ENCODE assay signal across 19 mouse cellular contexts in genomic region chr3:122828270-122829058, GRCm38 (mm10).
DNase-seq lines count a peak whose midpoint lies in the region; ATAC-seq lines count a peak whose summit lies in the region.
"Had no signal": no experiment of that assay in that cellular context is flagged by ENCODE, and none has a peak within 500 bp of the region (broad histone marks: within the 10 kb centered on the region; RNA-seq: fewer than 3 reads in every experiment).

No protein-coding gene starts in this region.

- H3K27ac ChIP-seq in forebrain, embryonic 13.5 days, result no peak overlapping the region
- no peak overlapping the region for H3K27ac ChIP-seq in forebrain, embryonic 10.5 days
- no peak overlapping the region for H3K27ac ChIP-seq in midbrain, embryonic 11.5 days (ENCODE audit: low read depth, low read length)
- no peak overlapping the region for H3K27ac ChIP-seq in midbrain, embryonic 10.5 days (replicated peaks)
- peak overlapping the region; percentile 41; the same call in 1 of the 2 replicates for H3K27ac ChIP-seq in neural tube, embryonic 15.5 days (replicated peaks)
- H3K27ac ChIP-seq: kidney, postnatal 0 days; liver, embryonic 15.5 days; stomach, embryonic 15.5 days had no signal

- ATAC-seq in forebrain, embryonic 13.5 days, result peak; percentile 63
- no peak for ATAC-seq in midbrain, embryonic 11.5 days (ENCODE audit: low FRiP score)
- peak; percentile 75; the same call in 1 of the 2 replicates for ATAC-seq in neural tube, embryonic 15.5 days (ENCODE audit: low FRiP score)
- ATAC-seq: activated CD4-positive, CD25-positive, alpha-beta regulatory T cell, adult 4 months had no signal

- H3K4me3 ChIP-seq in forebrain, embryonic 13.5 days, result no peak overlapping the region
- H3K4me3 ChIP-seq in forebrain, embryonic 10.5 days, result no peak overlapping the region
- no peak overlapping the region for H3K4me3 ChIP-seq in midbrain, embryonic 11.5 days (ENCODE audit: low read depth, low read length)
- no peak overlapping the region for H3K4me3 ChIP-seq in midbrain, embryonic 10.5 days
- H3K4me3 ChIP-seq in neural tube, embryonic 15.5 days (replicated peaks), result no peak overlapping the region
- H3K4me3 ChIP-seq: liver, embryonic 15.5 days; stomach, embryonic 15.5 days had no signal

- H3K9me3 ChIP-seq in forebrain, embryonic 13.5 days (replicated peaks), result no peaks in the 10 kb centered on the region
- no peaks in the 10 kb centered on the region for H3K9me3 ChIP-seq in forebrain, embryonic 10.5 days
- no peaks in the 10 kb centered on the region for H3K9me3 ChIP-seq in midbrain, embryonic 11.5 days (ENCODE audit: control insufficient read depth, low read length)
- no peaks in the 10 kb centered on the region for H3K9me3 ChIP-seq in midbrain, embryonic 10.5 days (replicated peaks)
- H3K9me3 ChIP-seq in neural tube, embryonic 15.5 days (replicated peaks), result no peaks in the 10 kb centered on the region
- H3K9me3 ChIP-seq: G1E; liver, embryonic 15.5 days; stomach, embryonic 15.5 days had no signal

- peaks cover 5% of the 10 kb centered on the region; the same call in 1 of the 2 replicates for H3K36me3 ChIP-seq in forebrain, embryonic 13.5 days (ENCODE audit: poor library complexity, severe bottlenecking)
- H3K36me3 ChIP-seq in forebrain, embryonic 10.5 days (replicated peaks), result 0 out of 2 replicates have a peak, but pooled peaks cover 5% of the 10 kb centered on the region
- H3K36me3 ChIP-seq in midbrain, embryonic 11.5 days (ENCODE audit: control insufficient read depth, insufficient read depth, low read length), result no peaks in the 10 kb centered on the region
- H3K36me3 ChIP-seq in midbrain, embryonic 10.5 days, result peaks cover 4% of the 10 kb centered on the region; the same call in 1 of the 2 replicates
- no peaks in the 10 kb centered on the region for H3K36me3 ChIP-seq in neural tube, embryonic 15.5 days
- H3K36me3 ChIP-seq: G1E; liver, embryonic 15.5 days had no signal

- WGBS in forebrain, embryonic 13.5 days, result 88% methylated on average over 11 of the region's 11 CpGs
- 95% methylated on average over 11 of the region's 11 CpGs for WGBS in forebrain, embryonic 10.5 days
- 86% methylated on average over 11 of the region's 11 CpGs for WGBS in midbrain, embryonic 11.5 days
- WGBS in midbrain, embryonic 10.5 days, result 93% methylated on average over 11 of the region's 11 CpGs
- WGBS in neural tube, embryonic 15.5 days, result 78% methylated on average over 11 of the region's 11 CpGs

- no peaks in the 10 kb centered on the region for H3K27me3 ChIP-seq in forebrain, embryonic 13.5 days
- H3K27me3 ChIP-seq in forebrain, embryonic 10.5 days (ENCODE audit: poor library complexity, severe bottlenecking), result no peaks in the 10 kb centered on the region
- no peaks in the 10 kb centered on the region for H3K27me3 ChIP-seq in midbrain, embryonic 11.5 days (ENCODE audit: control insufficient read depth, insufficient read depth, low read length)
- H3K27me3 ChIP-seq in midbrain, embryonic 10.5 days (ENCODE audit: low read depth, poor library complexity, severe bottlenecking), result no peaks in the 10 kb centered on the region
- no peaks in the 10 kb centered on the region for H3K27me3 ChIP-seq in neural tube, embryonic 15.5 days (replicated peaks)
- H3K27me3 ChIP-seq: liver, embryonic 15.5 days; stomach, embryonic 15.5 days had no signal

- H3K4me2 ChIP-seq in forebrain, embryonic 13.5 days, result no peak overlapping the region
- no peak overlapping the region for H3K4me2 ChIP-seq in midbrain, embryonic 11.5 days
- H3K4me2 ChIP-seq in neural tube, embryonic 15.5 days, result no peak overlapping the region
- H3K4me2 ChIP-seq: liver, embryonic 15.5 days; stomach, embryonic 15.5 days had no signal

- H3K4me1 ChIP-seq in forebrain, embryonic 13.5 days, result no peaks in the 10 kb centered on the region
- H3K4me1 ChIP-seq in forebrain, embryonic 10.5 days, result no peaks in the 10 kb centered on the region
- no peaks in the 10 kb centered on the region for H3K4me1 ChIP-seq in midbrain, embryonic 11.5 days (ENCODE audit: control insufficient read depth, insufficient read depth, low read length)
- H3K4me1 ChIP-seq in midbrain, embryonic 10.5 days, result no peaks in the 10 kb centered on the region
- H3K4me1 ChIP-seq in neural tube, embryonic 15.5 days, result peaks cover 3% of the 10 kb centered on the region; the same call in 1 of the 2 replicates
- H3K4me1 ChIP-seq: liver, embryonic 15.5 days had no signal

- DNase-seq in forebrain, embryonic 10.5 days (ENCODE audit: extremely low spot score, low spot score), result no peak
- peak; percentile 47 for DNase-seq in midbrain, embryonic 11.5 days (ENCODE audit: low spot score, missing footprints)
- DNase-seq in midbrain, embryonic 10.5 days (ENCODE audit: low spot score), result no peak
- DNase-seq in mesoderm, embryonic 11.5 days (ENCODE audit: low read depth, low spot score), result peak; percentile 9
- DNase-seq in adrenal gland, postnatal 4 days (ENCODE audit: low spot score in 2 of 2), result no peak
- no peak for DNase-seq in urinary bladder, postnatal 36 days (ENCODE audit: low spot score in 2 of 2)
- DNase-seq: adrenal gland, postnatal 14 days; cerebellum, adult 18-20 months; gastrocnemius, postnatal 36 days; kidney, adult 18-20 months; right cerebral cortex, postnatal 14 days; thymus, adult 2 months had no signal

- H3K9ac ChIP-seq in forebrain, embryonic 13.5 days, result no peak overlapping the region
- no peak overlapping the region for H3K9ac ChIP-seq in midbrain, embryonic 11.5 days (ENCODE audit: low read length)
- no peak overlapping the region for H3K9ac ChIP-seq in neural tube, embryonic 15.5 days (replicated peaks)
- H3K9ac ChIP-seq: liver, embryonic 15.5 days; stomach, embryonic 15.5 days had no signal

Comparison
In these comparisons a context has a peak if more than half of its experiments do, and no peak if none do; other contexts are left out.
1. DNase-seq: peak in midbrain, embryonic 11.5 days (single experiment) and mesoderm, embryonic 11.5 days (single experiment); none in forebrain, embryonic 10.5 days (single experiment), midbrain, embryonic 10.5 days (single experiment), adrenal gland, postnatal 4 days (0 of 2) and urinary bladder, postnatal 36 days (0 of 2).